Mouse (Mus musculus): ENCODE measurements at regions not wholly inside any gene's neighbourhood (a gene's known extent, or its start where the extent isn't known, plus 50 kb on each side); places are given as distances from the start of the nearest gene placed in this dataset.

DNA sequence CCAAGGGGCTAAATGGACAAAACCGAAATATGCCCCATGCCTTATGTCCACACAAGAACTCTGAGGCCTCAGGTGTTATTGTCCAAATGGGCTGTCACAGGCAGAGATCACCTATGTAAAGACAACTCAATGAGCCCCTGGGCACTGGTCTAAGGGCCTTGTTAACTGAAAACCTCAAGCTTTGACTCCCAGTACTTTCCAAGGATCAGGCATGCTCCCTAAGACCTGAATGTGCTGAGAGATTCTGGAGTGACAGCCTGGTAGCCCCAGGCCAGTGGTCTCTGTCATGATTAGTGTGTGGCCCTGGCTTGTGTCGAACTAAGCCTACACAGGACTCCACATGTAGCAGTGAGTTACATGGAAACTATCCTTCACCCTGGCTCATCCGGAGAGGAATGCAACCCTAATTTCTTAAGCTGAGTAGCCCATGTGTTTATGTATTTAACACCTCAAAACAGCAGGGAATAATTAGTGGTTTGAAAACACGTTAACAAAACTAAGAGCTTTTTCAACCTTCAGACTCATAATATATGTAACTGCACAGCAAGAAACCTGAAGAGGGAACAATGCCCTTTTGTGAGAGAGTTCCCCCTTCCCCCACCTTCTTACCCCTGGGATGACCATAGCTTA, 435.3 kb upstream of the Mki67 start:
- TF ChIP-seq CTCF (IDR thresholded peaks at IDR 0.05; ENCODE audit: low read depth, low read length) (no peak), POLR2A (IDR thresholded peaks at IDR 0.05; ENCODE audit: extremely low read depth, insufficient read depth, low read length) (no peak)
